Mouse (Mus musculus): ENCODE measurements around the gene Cd209f. TPM values are rescaled to one million over a fixed set of nuclear protein-coding genes. Genes with fewer than 3 reads are reported as not detected.

Gene Cd209f
- polyA plus RNA-seq, 1 experiment from 2014 or later, result not detected

Other genes starting within 250 kb of the Cd209f start
- not detected in 2 replicates for gene Cd209d, start 227.3 kb downstream of the Cd209f start, polyA plus RNA-seq (2014; fragmentation: Nextera tagmentation; extraction: Ambion mirVana)
- not detected in 2 replicates for gene Cd209b, start 179.0 kb downstream of the Cd209f start, polyA plus RNA-seq (2014; fragmentation: Nextera tagmentation; extraction: Ambion mirVana)
- gene Cd209c, start 151.1 kb downstream of the Cd209f start, polyA plus RNA-seq (2014; fragmentation: Nextera tagmentation; extraction: Ambion mirVana), result 0.40 and 0.56 TPM in 2 replicates
- gene Cd209g, start 28.3 kb upstream of the Cd209f start, polyA plus RNA-seq (2014; fragmentation: Nextera tagmentation; extraction: Ambion mirVana), result not detected in 2 replicates
- 23.1 and 24.8 TPM in 2 replicates for gene Evi5l, start 60.7 kb upstream of the Cd209f start, polyA plus RNA-seq (2014; fragmentation: Nextera tagmentation; extraction: Ambion mirVana)
- 25.9 and 31.9 TPM in 2 replicates for gene Prr36, start 111.6 kb upstream of the Cd209f start, polyA plus RNA-seq (2014; fragmentation: Nextera tagmentation; extraction: Ambion mirVana)
- gene Lrrc8e, start 121.0 kb upstream of the Cd209f start, polyA plus RNA-seq (2014; fragmentation: Nextera tagmentation; extraction: Ambion mirVana), result 0.07 TPM in 1 of 2 replicates, not detected in the other
- gene Map2k7, start 132.9 kb upstream of the Cd209f start, polyA plus RNA-seq (2014; fragmentation: Nextera tagmentation; extraction: Ambion mirVana), result 20.8 and 22.7 TPM in 2 replicates
- gene Gm49320, start 133.0 kb upstream of the Cd209f start, polyA plus RNA-seq (2014; fragmentation: Nextera tagmentation; extraction: Ambion mirVana), result 0.59 and 1.00 TPM in 2 replicates
- 1.2 and 2.0 TPM in 2 replicates for gene Tgfbr3l, start 142.4 kb upstream of the Cd209f start, polyA plus RNA-seq (2014; fragmentation: Nextera tagmentation; extraction: Ambion mirVana)
- 53.9 and 64.6 TPM in 2 replicates for gene Snapc2, start 147.2 kb upstream of the Cd209f start, polyA plus RNA-seq (2014; fragmentation: Nextera tagmentation; extraction: Ambion mirVana)
- gene Ctxn1, start 153.4 kb upstream of the Cd209f start, polyA plus RNA-seq (2014; fragmentation: Nextera tagmentation; extraction: Ambion mirVana), result 97.9 and 110 TPM in 2 replicates
- gene Timm44, start 170.1 kb upstream of the Cd209f start, polyA plus RNA-seq (2014; fragmentation: Nextera tagmentation; extraction: Ambion mirVana), result 67.4 and 70.7 TPM in 2 replicates
- gene Ccl25, start 219.4 kb upstream of the Cd209f start, polyA plus RNA-seq (2014; fragmentation: Nextera tagmentation; extraction: Ambion mirVana), result 15.7 and 17.8 TPM in 2 replicates
- gene Elavl1, start 219.6 kb upstream of the Cd209f start, polyA plus RNA-seq (2014; fragmentation: Nextera tagmentation; extraction: Ambion mirVana), result 366 and 369 TPM in 2 replicates